Mouse (Mus musculus): ENCODE measurements at regions not wholly inside any gene's neighbourhood (a gene's known extent, or its start where the extent isn't known, plus 50 kb on each side); places are given as distances from the start of the nearest gene placed in this dataset.

- TF ChIP-seq GATA1 (IDR thresholded peaks at IDR 0.05; ENCODE audit: borderline replicate concordance, low read length): no peak
- no peak for TF ChIP-seq FLI1 (IDR thresholded peaks at IDR 0.05; ENCODE audit: low read length)
Observed at GRCm38 (mm10) chr12:110228011-110228411, 50.9 kb upstream of the Dio3 start.
